Mouse (Mus musculus): ENCODE measurements around the gene Rrp9. TPM values are rescaled to one million over a fixed set of nuclear protein-coding genes. Genes with fewer than 3 reads are reported as not detected.

Rrp9 gene
- polyA plus RNA-seq, 1 experiment from 2014 or later: 48.3 TPM

- Histone ChIP-seq H3K4me3 (ENCODE audit: low read depth, low read length) (no peak overlapping the region), H3K9me3 (replicated peaks; ENCODE audit: control insufficient read depth, low read length, poor library complexity, severe bottlenecking) (no peaks in the 10 kb centered on the region), H3K4me2 (ENCODE audit: low read length) (no peak overlapping the region), H3K27me3 (ENCODE audit: control insufficient read depth, insufficient read depth, low read depth, low read length) (no peaks in the 10 kb centered on the region), H3K9ac (ENCODE audit: low read depth, low read length) (no peak overlapping the region), H3K36me3 (ENCODE audit: control insufficient read depth, insufficient read depth, low read length) (no peaks in the 10 kb centered on the region), H3K4me1 (ENCODE audit: control insufficient read depth, insufficient read depth, low read length) (no peaks in the 10 kb centered on the region), H3K27ac (ENCODE audit: low read length) (no peak overlapping the region)
- 79% methylated on average over 6 of the region's 6 CpGs for WGBS
- no peak for ATAC-seq
Observed at GRCm38 (mm10) chr9:106513566-106513965, 37.8 kb downstream of the Rrp9 start.

- 89% methylated on average over 4 of the region's 4 CpGs for WGBS
- Histone ChIP-seq H3K4me3 (ENCODE audit: low read depth, low read length) (no peak within 1 kb of the TSS), H3K9me3 (replicated peaks; ENCODE audit: control insufficient read depth, low read length, poor library complexity, severe bottlenecking) (no peaks in the 10 kb centered on the region), H3K27me3 (ENCODE audit: control insufficient read depth, insufficient read depth, low read depth, low read length) (no peaks in the 10 kb centered on the region), H3K4me2 (ENCODE audit: low read length) (no peak within 1 kb of the TSS), H3K27ac (ENCODE audit: low read length) (no peak within 1 kb of the TSS), H3K4me1 (ENCODE audit: control insufficient read depth, insufficient read depth, low read length) (no peaks in the 10 kb centered on the region), H3K9ac (ENCODE audit: low read depth, low read length) (no peak within 1 kb of the TSS), H3K36me3 (ENCODE audit: control insufficient read depth, insufficient read depth, low read length) (no peaks in the 10 kb centered on the region)
- ATAC-seq: no peak
Observed at GRCm38 (mm10) chr9:106514273-106514672, 38.5 kb downstream of the Rrp9 start, which contains the start of gene Iqcf5. Gene Iqcf5 (plus strand): TSS chr9:106514573.

- Histone ChIP-seq H3K27me3 (ENCODE audit: control insufficient read depth, insufficient read depth, low read depth, low read length) (no peaks in the 10 kb centered on the region), H3K36me3 (ENCODE audit: control insufficient read depth, insufficient read depth, low read length) (no peaks in the 10 kb centered on the region), H3K4me2 (ENCODE audit: low read length) (no peak overlapping the region), H3K27ac (ENCODE audit: low read length) (no peak overlapping the region), H3K4me1 (ENCODE audit: control insufficient read depth, insufficient read depth, low read length) (no peaks in the 10 kb centered on the region), H3K4me3 (ENCODE audit: low read depth, low read length) (no peak overlapping the region), H3K9me3 (replicated peaks; ENCODE audit: control insufficient read depth, low read length, poor library complexity, severe bottlenecking) (no peaks in the 10 kb centered on the region), H3K9ac (ENCODE audit: low read depth, low read length) (no peak overlapping the region)
- WGBS: 82% methylated on average over 2 of the region's 2 CpGs
- ATAC-seq: no peak
Observed at GRCm38 (mm10) chr9:106519433-106519832, 43.7 kb downstream of the Rrp9 start.

- H3K9ac ChIP-seq (ENCODE audit: low read depth, low read length): no peak overlapping the region
- H3K36me3 ChIP-seq (ENCODE audit: control insufficient read depth, insufficient read depth, low read length): no peaks in the 10 kb centered on the region
- WGBS: 80% methylated on average over 8 of the region's 8 CpGs
- no peak overlapping the region for H3K4me3 ChIP-seq (ENCODE audit: low read depth, low read length)
- ATAC-seq: no peak
- H3K27me3 ChIP-seq (ENCODE audit: control insufficient read depth, insufficient read depth, low read depth, low read length): no peaks in the 10 kb centered on the region
- H3K4me2 ChIP-seq (ENCODE audit: low read length): no peak overlapping the region
- H3K9me3 ChIP-seq (replicated peaks; ENCODE audit: control insufficient read depth, low read length, poor library complexity, severe bottlenecking): no peaks in the 10 kb centered on the region
- H3K4me1 ChIP-seq (ENCODE audit: control insufficient read depth, insufficient read depth, low read length): no peaks in the 10 kb centered on the region
- no peak overlapping the region for H3K27ac ChIP-seq (ENCODE audit: low read length)
Observed at GRCm38 (mm10) chr9:106519909-106520308, 44.1 kb downstream of the Rrp9 start.

GRCm38 (mm10) chr9:106531833-106532232 lies 56.1 kb downstream of the Rrp9 start:
- H3K27ac ChIP-seq (ENCODE audit: low read length): no peak overlapping the region
- H3K4me1 ChIP-seq (ENCODE audit: control insufficient read depth, insufficient read depth, low read length): no peaks in the 10 kb centered on the region
- WGBS: 26% methylated on average over 3 of the region's 3 CpGs
- no peak for ATAC-seq
- H3K9ac ChIP-seq (ENCODE audit: low read depth, low read length): no peak overlapping the region
- no peaks in the 10 kb centered on the region for H3K36me3 ChIP-seq (ENCODE audit: control insufficient read depth, insufficient read depth, low read length)
- H3K4me3 ChIP-seq (ENCODE audit: low read depth, low read length): no peak overlapping the region
- no peaks in the 10 kb centered on the region for H3K27me3 ChIP-seq (ENCODE audit: control insufficient read depth, insufficient read depth, low read depth, low read length)
- H3K9me3 ChIP-seq (replicated peaks; ENCODE audit: control insufficient read depth, low read length, poor library complexity, severe bottlenecking): no peaks in the 10 kb centered on the region
- H3K4me2 ChIP-seq (ENCODE audit: low read length): no peak overlapping the region

GRCm38 (mm10) chr9:106534296-106534695 lies 58.5 kb downstream of the Rrp9 start:
- WGBS: 88% methylated on average over 7 of the region's 7 CpGs

GRCm38 (mm10) chr9:106534975-106535374 lies 59.2 kb downstream of the Rrp9 start:
- 90% methylated on average over 11 of the region's 11 CpGs for WGBS
- no peak for ATAC-seq
- no peak overlapping the region for H3K9ac ChIP-seq (ENCODE audit: low read depth, low read length)

More at GRCm38 (mm10) chr9:106534296-106534695, 58.5 kb downstream of the Rrp9 start:
- Histone ChIP-seq H3K27me3 (ENCODE audit: control insufficient read depth, insufficient read depth, low read depth, low read length) (no peaks in the 10 kb centered on the region), H3K27ac (ENCODE audit: low read length) (no peak overlapping the region), H3K4me1 (ENCODE audit: control insufficient read depth, insufficient read depth, low read length) (no peaks in the 10 kb centered on the region), H3K9ac (ENCODE audit: low read depth, low read length) (no peak overlapping the region), H3K4me2 (ENCODE audit: low read length) (no peak overlapping the region), H3K36me3 (ENCODE audit: control insufficient read depth, insufficient read depth, low read length) (no peaks in the 10 kb centered on the region), H3K4me3 (ENCODE audit: low read depth, low read length) (no peak overlapping the region), H3K9me3 (replicated peaks; ENCODE audit: control insufficient read depth, low read length, poor library complexity, severe bottlenecking) (no peaks in the 10 kb centered on the region)
- no peak for ATAC-seq

More at GRCm38 (mm10) chr9:106534975-106535374, 59.2 kb downstream of the Rrp9 start:
- Histone ChIP-seq H3K36me3 (ENCODE audit: control insufficient read depth, insufficient read depth, low read length) (no peaks in the 10 kb centered on the region), H3K27ac (ENCODE audit: low read length) (no peak overlapping the region), H3K4me1 (ENCODE audit: control insufficient read depth, insufficient read depth, low read length) (no peaks in the 10 kb centered on the region), H3K4me2 (ENCODE audit: low read length) (no peak overlapping the region), H3K27me3 (ENCODE audit: control insufficient read depth, insufficient read depth, low read depth, low read length) (no peaks in the 10 kb centered on the region), H3K9me3 (replicated peaks; ENCODE audit: control insufficient read depth, low read length, poor library complexity, severe bottlenecking) (no peaks in the 10 kb centered on the region), H3K4me3 (ENCODE audit: low read depth, low read length) (no peak overlapping the region)

Other genes with a start within 250 kb of the Rrp9 start
- 108 and 112 TPM in 2 replicates for gene Alas1, start 227.3 kb upstream of the Rrp9 start, polyA plus RNA-seq (2015; fragmentation: Nextera tagmentation; extraction: Ambion mirVana)
- 8.0 and 9.0 TPM in 2 replicates for gene Poc1a, start 194.9 kb upstream of the Rrp9 start, polyA plus RNA-seq (2015; fragmentation: Nextera tagmentation; extraction: Ambion mirVana)
- gene Dusp7, start 107.3 kb upstream of the Rrp9 start, polyA plus RNA-seq (2015; fragmentation: Nextera tagmentation; extraction: Ambion mirVana): 12.3 and 13.2 TPM in 2 replicates
- 551 and 555 TPM in 2 replicates for gene Rpl29, start 46.5 kb upstream of the Rrp9 start, polyA plus RNA-seq (2015; fragmentation: Nextera tagmentation; extraction: Ambion mirVana)
- gene Acy1, start 37.6 kb upstream of the Rrp9 start, polyA plus RNA-seq (2015; fragmentation: Nextera tagmentation; extraction: Ambion mirVana): 19.8 and 21.6 TPM in 2 replicates
- gene Abhd14b, start 28.5 kb upstream of the Rrp9 start, polyA plus RNA-seq (2015; fragmentation: Nextera tagmentation; extraction: Ambion mirVana): 8.8 and 10.6 TPM in 2 replicates
- gene Abhd14a, start 28.3 kb upstream of the Rrp9 start, polyA plus RNA-seq (2015; fragmentation: Nextera tagmentation; extraction: Ambion mirVana): 71.9 and 82.0 TPM in 2 replicates
- 242 and 262 TPM in 2 replicates for gene Pcbp4, start 22.7 kb upstream of the Rrp9 start, polyA plus RNA-seq (2015; fragmentation: Nextera tagmentation; extraction: Ambion mirVana)
- 0.78 and 0.98 TPM in 2 replicates for gene Gpr62, start 10.0 kb upstream of the Rrp9 start, polyA plus RNA-seq (2015; fragmentation: Nextera tagmentation; extraction: Ambion mirVana)
- gene Parp3, start 986 bp downstream of the Rrp9 start, polyA plus RNA-seq (2015; fragmentation: Nextera tagmentation; extraction: Ambion mirVana): 0.73 and 0.89 TPM in 2 replicates
- not detected in 2 replicates for gene Iqcf1, start 24.0 kb downstream of the Rrp9 start, polyA plus RNA-seq (2015; fragmentation: Nextera tagmentation; extraction: Ambion mirVana)
- gene Iqcf5, start 38.6 kb downstream of the Rrp9 start, polyA plus RNA-seq (2015; fragmentation: Nextera tagmentation; extraction: Ambion mirVana): not detected in 2 replicates
- gene Iqcf3, start 85.7 kb downstream of the Rrp9 start, polyA plus RNA-seq (2015; fragmentation: Nextera tagmentation; extraction: Ambion mirVana): not detected in 2 replicates
- not detected in 2 replicates for gene Iqcf4, start 95.0 kb downstream of the Rrp9 start, polyA plus RNA-seq (2015; fragmentation: Nextera tagmentation; extraction: Ambion mirVana)
- gene Iqcf6, start 150.6 kb downstream of the Rrp9 start, polyA plus RNA-seq (2015; fragmentation: Nextera tagmentation; extraction: Ambion mirVana): not detected in 2 replicates
- 24.3 and 24.6 TPM in 2 replicates for gene Grm2, start 180.1 kb downstream of the Rrp9 start, polyA plus RNA-seq (2015; fragmentation: Nextera tagmentation; extraction: Ambion mirVana)
- gene Tex264, start 210.0 kb downstream of the Rrp9 start, polyA plus RNA-seq (2015; fragmentation: Nextera tagmentation; extraction: Ambion mirVana): 67.0 and 75.7 TPM in 2 replicates

Measured in midbrain, embryonic 16.5 days (tissue).